Mouse (Mus musculus) erythroblast, embryonic 14.5 days (primary cell): Measurements from ENCODE around the gene Gm18596.
"Not testable (repeated sequence)": the region's sequence is repeated elsewhere in the genome, so short reads cannot be mapped to it uniquely, and the experiment has no call there.

Experiments
- GATA1 ChIP-seq: IDR thresholded peaks from 2 replicates; pipeline ENCODE4 v1.6.1; 2012; ENCODE audit warnings: low read length, inconsistent platforms, mixed read lengths
- TAL1 ChIP-seq: IDR thresholded peaks from 3 replicates; pipeline ENCODE4 v1.6.1; 2012; ENCODE audit warnings: low read length, inconsistent platforms, mixed read lengths

DNA sequence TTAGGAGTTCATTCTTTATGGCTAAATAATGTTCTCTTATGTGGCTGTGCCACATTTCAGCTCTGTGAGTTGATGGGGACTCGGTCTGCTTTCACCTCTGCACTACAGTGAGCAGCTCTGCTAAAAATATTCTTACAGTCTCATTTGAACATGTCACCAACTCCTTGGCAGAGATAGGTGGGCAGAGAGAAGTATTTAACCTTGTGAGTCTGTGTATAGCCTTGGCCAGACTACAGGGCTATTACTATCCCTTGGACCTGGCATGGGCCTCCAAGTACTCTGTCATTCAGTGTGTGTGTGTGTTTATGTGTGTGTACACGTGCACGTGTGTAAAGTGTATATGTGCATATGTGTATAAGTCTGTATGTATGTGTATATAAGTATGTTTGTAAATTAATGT, 41.0 kb upstream of the Gm18596 start:
- not testable (repeated sequence) for TF ChIP-seq TAL1, GATA1
